Mouse (Mus musculus) cortical plate, adult 2 months (tissue): ENCODE results near the gene Arnt2. TPM values are rescaled to one million over a fixed set of nuclear protein-coding genes. Genes with fewer than 3 reads are reported as not detected.

Experiments
- H3K27ac ChIP-seq: fragments of 200-500 bp; 2 replicates; pipeline ENCODE4 v1.5.1; 2012; ENCODE audit warnings: low read length, control low read depth, inconsistent platforms; ENCODE audit not compliant: insufficient read depth
- H3K4me1 ChIP-seq: fragments of 200-500 bp; 2 replicates; pipeline ENCODE4 v1.6.1; 2011; ENCODE audit warnings: low read length; ENCODE audit not compliant: control insufficient read depth, insufficient read depth
- H3K4me3 ChIP-seq: fragments of 200-500 bp; 2 replicates; pipeline ENCODE4 v1.5.1; 2011; ENCODE audit warnings: mild to moderate bottlenecking, low read length, control low read depth; ENCODE audit not compliant: insufficient read depth
- CTCF ChIP-seq: fragments of 200-500 bp; IDR thresholded peaks from 2 replicates; pipeline ENCODE4 v1.5.1; 2011; ENCODE audit warnings: mild to moderate bottlenecking, control low read depth, low read length; ENCODE audit not compliant: insufficient read depth; ENCODE audit errors: extremely low read depth
- POLR2A ChIP-seq: fragments of 200-500 bp; IDR thresholded peaks from 2 replicates; pipeline ENCODE4 v1.6.1; 2011; ENCODE audit warnings: mild to moderate bottlenecking, low read length, control low read depth; ENCODE audit not compliant: insufficient read depth; ENCODE audit errors: extremely low read depth
- polyA plus RNA-seq: library from polyadenylated mRNA; depleted of rRNA; stranded (reverse); fragments of >200 nt; gene quantifications from 2 replicates; pipeline ENCODE4 v1.2.3, GENCODE M21; 2012

Arnt2 gene
- polyA plus RNA-seq, 1 experiment: 172 TPM

GRCm38 (mm10) chr7:84314742-84315141, 95.2 kb downstream of the Arnt2 start:
- no peaks in the 10 kb centered on the region for H3K4me1 ChIP-seq
- no peak overlapping the region for H3K27ac ChIP-seq
- TF ChIP-seq POLR2A (no peak), CTCF (no peak)
- no peak overlapping the region for H3K4me3 ChIP-seq

- TF ChIP-seq CTCF (no peak), POLR2A (no peak)
- no peak overlapping the region for H3K4me3 ChIP-seq
These were observed 98.4 kb downstream of the Arnt2 start for GRCm38 (mm10) chr7:84311624-84312023.

GRCm38 (mm10) chr7:84310909-84311311, 99.1 kb downstream of the Arnt2 start:
- H3K27ac ChIP-seq: no peak overlapping the region
- no peaks in the 10 kb centered on the region for H3K4me1 ChIP-seq
- TF ChIP-seq POLR2A (no peak), CTCF (no peak)
- H3K4me3 ChIP-seq: no peak overlapping the region

More at GRCm38 (mm10) chr7:84311624-84312023, 98.4 kb downstream of the Arnt2 start:
- Histone ChIP-seq H3K4me1 (no peaks in the 10 kb centered on the region), H3K27ac (no peak overlapping the region)

DNA sequence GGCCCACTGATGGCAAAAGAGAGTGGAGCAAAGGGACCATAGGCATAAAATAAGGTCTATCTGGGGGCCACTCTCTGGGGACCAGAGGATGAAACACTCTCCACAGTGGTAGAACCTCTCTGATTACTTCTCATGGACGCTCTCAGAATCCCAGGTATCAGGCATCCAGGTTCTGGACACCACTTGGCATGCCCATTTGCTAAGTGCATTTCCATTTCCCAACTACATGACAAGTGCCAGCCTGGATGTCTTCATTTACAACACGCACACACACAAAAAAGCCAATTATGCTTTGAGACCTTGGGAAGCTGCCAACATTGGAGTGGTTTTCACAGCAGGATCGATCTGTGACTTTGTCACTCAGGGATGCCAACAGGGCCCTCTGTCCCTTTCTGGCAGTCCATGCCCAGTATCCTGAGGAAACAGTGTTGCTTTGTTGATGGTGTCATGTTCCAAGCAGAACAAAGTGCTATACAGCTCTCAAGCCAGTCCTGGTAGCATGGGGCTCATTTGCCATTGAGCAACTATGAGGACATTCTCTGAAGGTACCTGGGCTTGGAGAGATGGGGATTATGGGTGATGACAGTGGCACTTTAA, 102.5 kb downstream of the Arnt2 start:
- no peaks in the 10 kb centered on the region for H3K4me1 ChIP-seq
- no peak overlapping the region for H3K4me3 ChIP-seq
- H3K27ac ChIP-seq: no peak overlapping the region
- no peak for TF ChIP-seq CTCF
- TF ChIP-seq POLR2A: no peak

DNA sequence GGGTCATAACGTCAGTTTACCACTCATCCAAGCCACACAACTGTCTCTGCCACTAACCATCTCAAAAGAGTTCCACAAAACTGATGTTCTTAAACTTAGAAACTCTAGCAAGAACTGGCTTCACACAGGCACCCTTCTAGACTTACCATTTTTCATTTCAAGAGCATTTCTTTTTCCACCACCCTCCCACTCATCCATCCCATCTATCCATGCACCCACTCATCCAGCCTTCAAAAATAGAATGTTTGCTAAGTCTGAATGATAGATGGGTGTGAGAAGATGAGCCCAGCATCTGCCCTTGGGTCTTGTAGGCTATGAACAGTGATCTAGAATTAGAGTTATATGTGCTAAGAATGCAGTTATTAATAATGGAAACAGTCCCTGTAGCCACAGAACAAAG, 109.7 kb downstream of the Arnt2 start:
- Histone ChIP-seq H3K4me1 (peaks cover 7% of the 10 kb centered on the region; the same call in 1 of the 2 replicates), H3K4me3 (no peak overlapping the region), H3K27ac (no peak overlapping the region)
- no peak for TF ChIP-seq CTCF
- no peak for TF ChIP-seq POLR2A

- no peak for TF ChIP-seq CTCF
- TF ChIP-seq POLR2A: no peak
- peaks cover 7% of the 10 kb centered on the region; the same call in 1 of the 2 replicates for H3K4me1 ChIP-seq
- H3K4me3 ChIP-seq: no peak overlapping the region
- H3K27ac ChIP-seq: no peak overlapping the region; the same call in 1 of the 2 replicates
These were observed 110.4 kb downstream of the Arnt2 start for GRCm38 (mm10) chr7:84299601-84300000.

DNA sequence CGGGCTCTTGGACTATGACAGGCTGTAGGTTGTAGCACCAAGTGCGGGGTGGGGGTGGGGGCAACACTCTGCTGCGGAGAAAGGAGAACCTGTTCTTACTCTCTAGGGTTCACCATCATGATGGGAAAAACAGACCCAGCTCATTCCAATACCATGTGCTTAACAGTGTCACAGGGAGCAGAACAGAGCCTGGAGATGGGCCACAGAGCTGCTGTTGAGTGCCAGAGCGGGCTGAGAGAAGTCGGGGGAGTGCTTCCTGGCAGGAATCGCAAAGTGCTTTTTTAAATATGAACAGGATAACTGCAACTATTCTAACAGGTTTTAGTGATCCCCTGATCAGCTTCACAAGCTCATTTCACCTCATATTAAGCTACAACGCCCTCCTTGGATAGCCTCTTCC, 116.9 kb downstream of the Arnt2 start:
- peaks cover 8% of the 10 kb centered on the region for H3K4me1 ChIP-seq
- TF ChIP-seq CTCF: no peak
- no peak overlapping the region for H3K4me3 ChIP-seq
- no peak overlapping the region for H3K27ac ChIP-seq

GRCm38 (mm10) chr7:84287226-84287587, 122.8 kb downstream of the Arnt2 start:
- no peak overlapping the region for H3K27ac ChIP-seq
- H3K4me1 ChIP-seq: peaks cover 7% of the 10 kb centered on the region
- no peak for TF ChIP-seq POLR2A
- TF ChIP-seq CTCF: no peak
- no peak overlapping the region for H3K4me3 ChIP-seq

- Histone ChIP-seq H3K4me3 (no peak overlapping the region), H3K27ac (0 out of 2 replicates have a peak overlapping the region, but pooled peaks have one; percentile 10), H3K4me1 (peaks cover 7% of the 10 kb centered on the region)
- no peak for TF ChIP-seq CTCF
- TF ChIP-seq POLR2A: no peak
These were observed 123.3 kb downstream of the Arnt2 start for GRCm38 (mm10) chr7:84286526-84287225.

GRCm38 (mm10) chr7:84285790-84286189, 124.2 kb downstream of the Arnt2 start:
- H3K4me3 ChIP-seq: no peak overlapping the region
- no peak for TF ChIP-seq POLR2A
- TF ChIP-seq CTCF: no peak
- H3K4me1 ChIP-seq: peaks cover 7% of the 10 kb centered on the region
- H3K27ac ChIP-seq: no peak overlapping the region

DNA sequence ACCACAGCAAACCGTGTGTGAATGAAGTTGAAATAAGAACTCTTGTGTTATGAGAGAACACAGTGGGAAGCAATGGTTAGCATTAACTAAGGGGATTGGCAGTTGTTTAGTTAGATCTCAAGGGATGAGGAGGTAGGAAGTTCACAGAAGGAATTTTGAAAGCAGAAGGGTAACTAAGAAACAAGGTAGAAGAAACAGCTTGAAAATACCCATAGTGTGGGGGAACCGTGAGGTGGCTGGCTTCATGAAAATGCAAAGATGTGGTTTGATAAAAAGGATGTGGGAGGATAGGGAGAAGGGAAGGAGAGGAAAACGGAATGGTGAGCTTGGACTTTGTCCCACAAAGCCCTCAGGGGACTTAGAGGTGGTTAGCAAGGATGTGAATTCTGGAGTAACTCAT, 125.0 kb downstream of the Arnt2 start:
- H3K27ac ChIP-seq: no peak overlapping the region
- peaks cover 7% of the 10 kb centered on the region for H3K4me1 ChIP-seq
- no peak for TF ChIP-seq POLR2A
- TF ChIP-seq CTCF: no peak
- no peak overlapping the region for H3K4me3 ChIP-seq
